Mouse (Mus musculus): ENCODE results near the gene Pdzk1. TPM values are rescaled to one million over a fixed set of nuclear protein-coding genes. Genes with fewer than 3 reads are reported as not detected.

The Pdzk1 gene
- polyA plus RNA-seq, 1 experiment from 2014 or later, result not detected

DNA sequence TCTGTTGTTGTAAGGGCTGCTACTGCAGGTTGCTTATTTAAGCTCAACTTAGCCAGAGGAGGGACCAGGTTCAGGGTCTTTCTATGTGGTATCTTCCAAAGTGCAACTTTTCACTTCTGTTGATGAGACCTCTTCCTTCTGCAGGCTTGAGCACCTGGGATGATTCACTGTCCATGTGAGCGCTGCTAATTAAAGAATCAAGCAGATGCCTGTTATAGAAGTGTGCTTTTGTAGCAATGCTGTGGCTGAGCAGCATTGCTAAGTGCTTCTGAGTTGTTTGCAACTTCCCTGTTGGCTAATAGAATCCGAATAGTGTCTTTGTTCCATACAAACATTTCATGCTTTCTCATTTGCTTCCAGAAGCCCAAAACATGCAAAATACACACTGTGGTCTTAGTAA lies 41.2 kb downstream of the Pdzk1 start:
- Histone ChIP-seq H3K9me3 (no peaks in the 10 kb centered on the region), H3K4me1 (no peaks in the 10 kb centered on the region), H3K9ac (no peak overlapping the region), H3K27me3 (no peaks in the 10 kb centered on the region), H3K27ac (no peak overlapping the region), H3K4me3 (no peak overlapping the region), H3K36me3 (peaks cover 70% of the 10 kb centered on the region), H3K4me2 (replicated peaks) (no peak overlapping the region)
- no peak for ATAC-seq (ENCODE audit: low FRiP score, low read depth)
- 91% methylated on average over 2 of the region's 2 CpGs for WGBS

GRCm38 (mm10) chr3:96871070-96871469 lies 42.0 kb downstream of the Pdzk1 start:
- no peaks in the 10 kb centered on the region for H3K9me3 ChIP-seq
- H3K27ac ChIP-seq, result no peak overlapping the region
- H3K4me2 ChIP-seq (replicated peaks), result no peak overlapping the region
- WGBS, result 84% methylated on average over 8 of the region's 8 CpGs
- peaks cover 71% of the 10 kb centered on the region for H3K36me3 ChIP-seq
- H3K4me3 ChIP-seq, result no peak overlapping the region
- no peaks in the 10 kb centered on the region for H3K27me3 ChIP-seq
- no peak for ATAC-seq (ENCODE audit: low FRiP score, low read depth)
- no peaks in the 10 kb centered on the region for H3K4me1 ChIP-seq
- H3K9ac ChIP-seq, result no peak overlapping the region

- Histone ChIP-seq H3K9me3 (no peaks in the 10 kb centered on the region), H3K27me3 (no peaks in the 10 kb centered on the region), H3K4me1 (no peaks in the 10 kb centered on the region), H3K4me2 (replicated peaks) (no peak overlapping the region), H3K4me3 (no peak overlapping the region), H3K27ac (no peak overlapping the region), H3K36me3 (peaks cover 74% of the 10 kb centered on the region), H3K9ac (no peak overlapping the region)
- 90% methylated on average over 8 of the region's 8 CpGs for WGBS
- ATAC-seq (ENCODE audit: low FRiP score, low read depth), result no peak
These were observed 43.4 kb downstream of the Pdzk1 start for GRCm38 (mm10) chr3:96872501-96872900.

DNA sequence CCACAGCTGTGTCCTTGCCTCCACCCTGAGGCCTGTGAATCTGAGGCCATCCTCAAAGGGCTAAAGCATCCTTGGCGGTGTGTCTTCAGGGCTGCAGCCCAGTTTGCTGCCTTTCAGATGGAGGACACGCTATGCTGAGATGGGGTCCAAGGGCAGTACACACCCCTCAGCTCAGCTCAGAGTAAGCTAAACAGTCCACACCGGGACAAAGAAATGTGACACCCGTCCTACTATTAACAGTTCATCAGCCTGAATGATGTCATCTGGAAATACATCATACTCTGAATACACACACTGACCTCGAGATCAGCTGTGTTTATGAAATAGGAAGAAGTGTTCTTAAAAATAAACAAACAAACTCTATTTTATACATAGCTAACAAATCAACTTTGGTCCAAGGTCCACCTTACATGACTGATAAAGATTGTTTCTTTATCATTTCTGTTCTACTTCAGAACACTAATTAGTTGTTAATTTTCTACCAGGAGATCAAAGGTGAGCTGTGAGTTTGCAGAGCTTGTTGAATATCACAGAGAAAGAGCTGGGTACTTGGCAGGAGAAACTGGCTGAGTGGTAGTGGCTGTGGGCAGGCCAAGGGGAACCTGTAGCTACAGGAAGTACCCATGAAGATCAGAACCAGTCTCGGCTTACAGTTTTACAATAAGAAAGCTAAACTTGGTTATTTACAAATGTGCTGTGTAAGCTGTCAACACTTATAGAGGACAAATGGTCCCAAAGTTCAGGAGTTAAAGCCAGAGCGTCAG lies 45.9 kb downstream of the Pdzk1 start:
- Histone ChIP-seq H3K9ac (no peak overlapping the region), H3K36me3 (peaks cover 70% of the 10 kb centered on the region), H3K4me2 (replicated peaks) (no peak overlapping the region), H3K27ac (no peak overlapping the region), H3K4me3 (no peak overlapping the region), H3K4me1 (no peaks in the 10 kb centered on the region), H3K27me3 (no peaks in the 10 kb centered on the region), H3K9me3 (no peaks in the 10 kb centered on the region)
- WGBS, result 79% methylated on average over 7 of the region's 7 CpGs
- no peak for ATAC-seq (ENCODE audit: low FRiP score, low read depth)

DNA sequence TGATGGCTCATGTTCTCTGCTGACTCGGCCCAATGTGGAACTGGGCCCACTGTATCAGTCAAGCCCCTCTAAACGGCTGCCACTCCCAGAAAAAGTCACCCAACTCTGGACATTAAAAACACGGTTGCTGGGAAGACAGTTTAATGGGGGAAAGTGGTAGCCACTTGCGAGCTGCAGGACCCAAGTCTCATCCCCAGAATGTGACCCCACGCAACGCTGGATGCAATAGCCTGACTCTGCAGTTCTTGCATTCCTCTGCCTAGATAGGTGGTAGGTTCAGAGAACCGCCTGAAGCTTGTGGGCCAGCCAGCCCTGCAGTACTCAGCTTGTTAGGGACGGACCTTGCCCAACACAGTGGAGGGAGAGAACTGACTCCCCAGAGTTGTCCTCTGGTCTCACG lies 50.5 kb downstream of the Pdzk1 start:
- no peak for ATAC-seq (ENCODE audit: low FRiP score, low read depth)
- 87% methylated on average over 9 of the region's 9 CpGs for WGBS

GRCm38 (mm10) chr3:96880385-96880784 lies 51.3 kb downstream of the Pdzk1 start:
- H3K4me3 ChIP-seq, result no peak overlapping the region
- WGBS, result 86% methylated on average over 4 of the region's 4 CpGs
- no peak for ATAC-seq (ENCODE audit: low FRiP score, low read depth)
- no peaks in the 10 kb centered on the region for H3K9me3 ChIP-seq
- H3K27ac ChIP-seq, result no peak overlapping the region
- H3K4me1 ChIP-seq, result no peaks in the 10 kb centered on the region
- H3K9ac ChIP-seq, result no peak overlapping the region
- H3K4me2 ChIP-seq (replicated peaks), result no peak overlapping the region
- no peaks in the 10 kb centered on the region for H3K27me3 ChIP-seq
- peaks cover 51% of the 10 kb centered on the region for H3K36me3 ChIP-seq

More for the DNA sequence above, 50.5 kb downstream of the Pdzk1 start:
- no peaks in the 10 kb centered on the region for H3K9me3 ChIP-seq
- no peak overlapping the region for H3K9ac ChIP-seq
- H3K4me1 ChIP-seq, result no peaks in the 10 kb centered on the region
- no peak overlapping the region for H3K4me3 ChIP-seq
- H3K27ac ChIP-seq, result no peak overlapping the region
- H3K27me3 ChIP-seq, result no peaks in the 10 kb centered on the region
- no peak overlapping the region for H3K4me2 ChIP-seq (replicated peaks)
- H3K36me3 ChIP-seq, result peaks cover 58% of the 10 kb centered on the region

DNA sequence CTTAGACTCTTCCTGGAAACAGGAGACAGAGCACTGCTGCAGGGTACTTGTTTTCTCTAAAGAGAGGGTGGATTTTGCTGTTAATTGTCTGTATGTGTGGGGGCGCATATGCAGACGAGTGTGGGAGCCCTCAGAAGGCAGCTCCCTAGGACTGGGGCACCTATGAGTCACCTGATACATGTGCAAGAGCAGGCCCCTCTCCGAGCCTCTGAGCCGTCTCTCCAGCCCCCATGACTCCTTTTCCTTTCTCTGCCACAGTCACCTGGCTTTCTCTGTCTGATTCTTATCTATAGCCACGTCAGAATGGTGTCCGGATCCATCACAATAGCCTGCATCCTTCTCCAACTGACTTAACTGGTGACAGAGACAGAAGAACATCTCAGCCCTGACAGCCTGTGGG lies 52.5 kb downstream of the Pdzk1 start:
- H3K4me2 ChIP-seq (replicated peaks), result no peak overlapping the region
- H3K9ac ChIP-seq, result no peak overlapping the region
- H3K27me3 ChIP-seq, result no peaks in the 10 kb centered on the region
- ATAC-seq (ENCODE audit: low FRiP score, low read depth), result no peak
- no peaks in the 10 kb centered on the region for H3K4me1 ChIP-seq
- WGBS, result 82% methylated on average over 6 of the region's 6 CpGs
- no peak overlapping the region for H3K4me3 ChIP-seq
- H3K36me3 ChIP-seq, result peaks cover 55% of the 10 kb centered on the region
- H3K9me3 ChIP-seq, result no peaks in the 10 kb centered on the region
- H3K27ac ChIP-seq, result no peak overlapping the region

DNA sequence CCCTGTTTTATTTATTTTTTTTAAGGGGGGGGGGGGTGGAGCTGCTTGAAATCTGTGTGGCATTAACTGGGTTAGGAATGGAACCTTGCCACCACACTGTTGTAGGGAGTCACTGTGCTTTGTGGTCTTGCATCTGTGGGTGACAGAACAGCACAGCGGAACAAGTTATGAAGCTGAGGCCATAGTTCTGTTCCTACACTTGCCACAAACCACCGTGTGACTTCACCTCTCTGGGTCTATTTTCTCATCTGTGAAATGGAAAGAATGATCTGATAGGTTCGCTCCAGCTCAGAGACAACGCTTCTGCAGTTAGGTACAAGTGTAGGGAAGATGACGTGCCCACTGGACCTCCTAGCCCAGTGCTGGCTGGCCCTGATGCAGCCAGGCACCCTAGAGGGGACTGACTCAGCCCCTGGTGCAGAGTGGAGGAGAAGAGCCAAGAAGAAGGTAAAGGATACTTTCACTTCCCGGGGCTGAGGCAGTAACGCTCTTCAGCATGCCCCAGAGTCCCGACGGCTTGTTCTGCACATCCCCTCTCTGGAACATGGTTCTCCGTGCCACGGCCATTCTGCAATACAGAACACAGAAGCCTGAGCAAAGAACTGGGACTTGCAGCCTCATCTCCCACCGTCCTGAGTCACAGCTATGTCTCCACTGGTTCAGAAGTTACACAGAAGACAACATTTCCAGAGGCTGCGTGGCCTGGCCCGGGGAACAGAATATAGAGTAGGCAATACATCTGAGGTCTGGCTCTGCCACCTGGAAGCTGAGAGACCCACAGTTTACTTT lies 53.2 kb downstream of the Pdzk1 start:
- no peaks in the 10 kb centered on the region for H3K9me3 ChIP-seq
- H3K4me1 ChIP-seq, result no peaks in the 10 kb centered on the region
- H3K36me3 ChIP-seq, result peaks cover 60% of the 10 kb centered on the region
- H3K27ac ChIP-seq, result no peak overlapping the region
- no peak for ATAC-seq (ENCODE audit: low FRiP score, low read depth)
- no peaks in the 10 kb centered on the region for H3K27me3 ChIP-seq
- H3K4me3 ChIP-seq, result no peak overlapping the region
- no peak overlapping the region for H3K4me2 ChIP-seq (replicated peaks)
- H3K9ac ChIP-seq, result no peak overlapping the region
- WGBS, result 95% methylated on average over 14 of the region's 14 CpGs

GRCm38 (mm10) chr3:96883690-96884089 lies 54.6 kb downstream of the Pdzk1 start:
- Histone ChIP-seq H3K9ac (no peak overlapping the region), H3K27me3 (no peaks in the 10 kb centered on the region), H3K4me2 (replicated peaks) (no peak overlapping the region), H3K4me3 (no peak overlapping the region), H3K27ac (no peak overlapping the region), H3K36me3 (peaks cover 61% of the 10 kb centered on the region), H3K4me1 (no peaks in the 10 kb centered on the region), H3K9me3 (no peaks in the 10 kb centered on the region)
- 95% methylated on average over 7 of the region's 7 CpGs for WGBS
- no peak for ATAC-seq (ENCODE audit: low FRiP score, low read depth)

- peaks cover 15% of the 10 kb centered on the region for H3K27me3 ChIP-seq
- no peak overlapping the region for H3K9ac ChIP-seq
- peaks cover 7% of the 10 kb centered on the region for H3K4me1 ChIP-seq
- H3K4me3 ChIP-seq, result no peak overlapping the region
- no peak overlapping the region for H3K4me2 ChIP-seq (replicated peaks)
- no peak overlapping the region for H3K27ac ChIP-seq
- H3K36me3 ChIP-seq, result peaks cover 8% of the 10 kb centered on the region
- H3K9me3 ChIP-seq, result no peaks in the 10 kb centered on the region
- 84% methylated on average over 4 of the region's 4 CpGs for WGBS
- no peak for ATAC-seq (ENCODE audit: low FRiP score, low read depth)
These were observed 73.4 kb downstream of the Pdzk1 start for GRCm38 (mm10) chr3:96902336-96902999.

DNA sequence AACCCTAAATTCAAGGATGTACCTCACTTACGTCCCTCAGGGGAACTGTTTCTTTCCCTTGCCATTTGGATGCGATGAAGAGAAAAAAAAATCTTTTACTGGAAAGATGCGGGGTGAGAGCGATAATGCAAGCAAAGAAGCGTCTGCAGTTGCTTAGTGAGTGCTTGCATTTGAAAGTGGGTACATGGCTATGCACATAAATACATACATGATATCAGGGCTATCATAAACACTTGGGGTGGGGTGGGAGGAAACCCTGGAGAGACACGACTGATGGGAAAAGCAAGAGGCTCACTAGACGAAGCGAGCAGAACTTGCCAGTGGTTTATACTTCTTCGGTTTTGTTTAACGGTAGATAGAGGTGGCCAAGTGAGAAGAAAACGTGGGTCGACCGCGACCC lies 75.3 kb downstream of the Pdzk1 start, which contains the start of gene Gja5:
Gene Gja5, plus strand, starts transcription at position 301 of the 400 bp plus-strand sequence.
- peaks cover 7% of the 10 kb centered on the region for H3K4me1 ChIP-seq
- no peak for ATAC-seq (ENCODE audit: low FRiP score, low read depth)
- peak within 1 kb of the TSS; percentile 91 for H3K9ac ChIP-seq
- no peak within 1 kb of the TSS for H3K27ac ChIP-seq
- peaks cover 26% of the 10 kb centered on the region for H3K27me3 ChIP-seq
- peak within 1 kb of the TSS; percentile 100 for H3K4me3 ChIP-seq
- no peaks in the 10 kb centered on the region for H3K9me3 ChIP-seq
- 13% methylated on average over 14 of the region's 14 CpGs for WGBS
- no peaks in the 10 kb centered on the region for H3K36me3 ChIP-seq
- H3K4me2 ChIP-seq (replicated peaks), result peak within 1 kb of the TSS; percentile 91

Measured in limb, embryonic 13.5 days (tissue).